Mouse (Mus musculus): Measurements from ENCODE around the gene Prss12.

DNA sequence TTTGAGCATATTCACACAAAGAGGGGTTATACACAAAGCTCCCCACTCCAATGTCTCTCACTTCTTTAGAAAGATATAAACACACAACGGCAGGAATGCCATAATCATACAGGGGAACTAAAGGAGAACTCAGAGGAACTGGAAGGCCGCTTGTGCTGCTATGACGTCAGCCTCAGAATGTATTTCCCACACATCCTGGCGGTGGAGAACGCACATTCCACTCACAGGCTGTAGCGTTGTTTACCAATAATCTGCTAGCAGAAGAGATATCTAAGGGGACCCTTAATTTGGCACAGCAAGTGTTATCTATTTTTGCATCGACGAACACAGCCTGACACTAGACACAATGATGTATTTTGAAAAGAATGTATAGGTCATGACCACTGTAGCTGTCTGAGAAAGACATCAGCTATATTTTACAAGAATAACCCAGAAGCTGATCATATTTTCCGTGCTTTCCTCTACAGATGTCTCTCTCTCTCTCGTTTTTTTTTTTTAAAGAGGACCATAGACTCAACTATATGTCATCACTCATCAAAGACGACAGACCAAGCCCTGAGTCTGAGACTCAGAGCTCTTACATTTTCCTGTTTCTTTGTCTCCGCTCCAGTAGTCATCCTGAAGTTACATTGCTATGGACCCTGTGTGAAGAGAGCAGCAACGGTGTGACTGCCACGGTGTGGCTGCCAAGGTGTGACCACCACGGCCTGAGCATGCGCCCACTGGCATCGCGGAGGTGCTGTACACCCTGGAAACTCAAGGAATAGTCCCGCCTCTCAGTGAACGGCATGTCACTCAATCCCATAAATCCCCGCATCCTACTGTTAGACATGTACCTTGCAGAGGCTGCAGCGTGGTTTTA, 16.9 kb upstream of the Prss12 start:
- TF ChIP-seq CTCF (IDR thresholded peaks at IDR 0.05; ENCODE audit: low read depth, low read length) (no peak), POLR2A (IDR thresholded peaks at IDR 0.05; ENCODE audit: insufficient read depth, low read length) (no peak), EP300 (IDR thresholded peaks at IDR 0.05; ENCODE audit: insufficient read depth, low read depth, low read length) (no peak)
